Mouse (Mus musculus) left cerebral cortex, adult 6 months (tissue): ENCODE measurements around the gene Adcy4. TPM values are rescaled to one million over a fixed set of nuclear protein-coding genes. Genes with fewer than 3 reads are reported as not detected.

Experiments used
- long read RNA-seq, 2 experiments: library from polyadenylated mRNA; unstranded; transcript quantifications; one replicate each; pipeline ENCODE4 v2.0.0; 2019 to 2020
- polyA plus RNA-seq: library from polyadenylated mRNA; unstranded; fragments of <200 nt; fragmentation: Nextera tagmentation; gene quantifications from 2 replicates; pipeline ENCODE4 v1.2.3, GENCODE M21; 2021

Gene Adcy4
- polyA plus RNA-seq, result 1.2 and 2.1 TPM in 2 replicates
- long read RNA-seq, experiment 1, partial matches to known transcripts, result 0 of 4 reads
- long read RNA-seq, experiment 1, other reads (novel, unspliced or antisense), result 2 of 4 reads
- long read RNA-seq, experiment 2, result 0 reads

DNA sequence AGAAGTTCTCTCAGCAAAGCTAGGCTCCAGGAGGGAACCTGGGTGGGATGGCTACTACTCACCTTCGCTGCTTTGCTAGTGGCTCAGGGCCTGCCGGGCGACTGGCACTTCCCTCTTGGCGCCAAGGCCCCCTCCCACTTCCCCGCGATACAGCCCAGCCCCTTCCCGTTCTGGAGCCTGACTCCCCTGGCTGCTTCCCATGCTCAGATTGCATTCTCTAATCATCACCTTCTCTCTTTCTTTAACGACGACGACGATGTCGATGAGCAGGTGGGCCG is at the start of gene Adcy4:
Gene Adcy4 (minus strand): TSS at position 138 of the 278 bp plus-strand sequence.

DNA sequence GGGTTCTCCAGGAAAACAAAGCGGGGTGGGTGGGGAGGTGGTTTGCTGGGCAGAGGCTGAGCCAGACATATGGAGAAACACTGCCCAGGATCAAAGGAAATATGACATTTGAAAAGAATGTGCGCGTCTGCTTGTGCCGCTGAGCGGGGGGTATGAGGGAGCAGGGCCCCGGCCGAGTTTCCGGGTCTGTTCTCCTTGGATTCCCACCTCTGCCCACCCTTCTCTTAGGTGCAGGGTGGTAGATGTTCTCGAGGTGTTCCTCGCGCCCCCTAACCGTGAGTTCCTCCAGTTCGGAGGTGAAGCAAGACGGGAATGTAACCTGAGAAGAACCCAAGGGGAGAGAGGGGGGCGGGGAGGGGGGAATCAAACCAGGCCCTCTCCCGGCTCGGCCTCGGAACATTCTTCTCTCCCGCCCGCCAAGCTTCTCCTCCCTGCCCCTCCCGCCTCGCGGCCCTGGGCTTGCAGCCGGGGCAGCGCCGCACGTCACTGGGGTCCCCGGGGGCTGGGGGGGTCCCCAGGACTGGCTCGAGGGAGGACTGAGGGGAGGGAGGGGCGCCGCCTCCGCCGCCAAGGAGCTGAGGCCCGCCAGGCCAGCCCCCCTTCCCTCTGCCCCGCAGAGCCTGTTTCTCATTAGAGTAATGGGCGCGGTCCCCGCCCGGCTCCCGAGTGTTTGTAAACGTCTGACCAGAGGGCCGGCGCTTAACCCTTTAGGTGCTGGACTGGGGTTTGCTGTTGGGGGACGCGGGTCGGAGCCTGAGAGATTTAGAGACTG is 39.3 kb upstream of the Adcy4 start, which contains the start of gene Nfatc4:
Gene Nfatc4 (plus strand): TSS at position 154 of the 772 bp plus-strand sequence.

DNA sequence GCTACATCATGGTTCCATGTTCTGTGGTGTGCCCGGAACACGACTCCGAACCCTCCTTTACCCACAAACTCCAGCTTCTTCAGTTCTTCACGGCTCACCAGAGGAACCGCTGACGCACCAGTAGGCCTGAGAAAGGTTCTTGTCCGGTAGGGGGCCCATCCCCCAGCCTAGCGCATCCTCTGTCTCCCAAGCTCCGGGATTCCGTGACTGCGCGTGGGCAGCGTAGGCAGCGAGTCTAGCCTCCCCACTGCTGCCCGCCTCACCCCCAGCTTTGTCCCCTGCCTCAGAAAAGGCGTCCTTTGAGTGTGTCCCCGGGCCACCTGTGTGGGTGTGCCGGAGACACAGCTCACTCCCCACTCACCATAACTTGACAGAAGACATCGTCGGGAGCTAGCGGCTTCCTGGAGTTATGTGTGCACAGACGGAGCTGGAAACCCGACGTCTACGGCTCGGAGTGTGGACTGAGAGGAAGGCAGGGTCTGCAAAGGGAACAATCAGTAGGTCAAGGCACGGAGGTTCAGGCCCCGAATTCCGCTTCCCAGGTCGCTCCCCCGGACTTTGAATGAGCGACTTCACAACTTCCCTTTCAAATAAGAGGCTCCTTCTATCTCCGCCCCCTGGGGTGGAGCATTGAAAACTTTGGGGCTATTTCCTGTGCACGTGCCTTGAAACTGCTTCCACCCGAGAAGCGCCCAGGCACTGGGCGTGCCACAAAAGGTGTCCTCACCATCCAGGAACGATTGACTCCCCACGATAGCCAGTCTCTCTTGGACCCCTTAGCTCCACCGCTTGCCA is 4.6 kb upstream of the Adcy4 start, which contains the start of gene Ripk3:
Gene Ripk3 (minus strand): TSS at position 610 of the 795 bp plus-strand sequence.

DNA sequence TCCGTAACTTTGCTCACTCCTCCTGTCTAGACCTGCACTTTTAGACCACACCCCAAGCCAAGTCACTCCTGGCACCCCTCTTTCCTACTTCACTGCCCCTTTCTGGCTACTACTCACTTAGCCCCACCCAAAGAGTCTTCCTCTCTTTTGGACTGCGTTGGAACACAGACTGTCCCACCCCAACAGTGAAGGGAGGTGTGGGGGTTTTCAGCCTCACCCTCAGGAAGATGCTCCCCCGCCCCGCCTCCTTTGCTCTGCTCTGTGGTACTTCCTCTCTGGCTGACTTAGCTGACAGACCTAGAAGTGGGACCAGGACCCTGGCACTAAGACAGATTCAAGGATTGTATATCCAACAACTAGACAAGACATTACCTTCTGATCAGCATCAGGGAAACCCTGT is 18.2 kb downstream of the Adcy4 start, which contains the start of gene Ltb4r1:
Gene Ltb4r1 (plus strand): TSS at position 267 of the 400 bp plus-strand sequence.

DNA sequence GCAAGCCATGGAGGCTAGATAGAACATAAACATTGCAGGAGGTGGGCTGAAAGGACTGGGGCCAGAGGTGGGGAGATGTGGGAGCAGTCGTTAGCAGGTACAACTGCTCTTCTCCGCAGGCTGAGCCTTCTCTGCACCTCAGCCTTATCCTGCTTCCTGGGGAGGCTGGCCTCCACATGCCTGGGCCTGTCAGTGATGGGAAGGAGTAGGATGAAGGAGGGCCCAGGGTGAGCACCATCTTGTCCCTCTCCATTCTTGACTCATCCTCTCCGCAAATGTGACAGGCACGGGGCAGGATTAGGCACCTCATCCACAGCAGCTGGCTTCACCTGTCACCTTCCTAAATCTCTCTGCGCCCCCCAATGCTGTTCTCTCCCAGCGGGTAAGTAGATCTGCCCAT is 22.7 kb downstream of the Adcy4 start, which contains the start of gene Ltb4r2:
Gene Ltb4r2 (plus strand): TSS at position 266 of the 400 bp plus-strand sequence.

DNA sequence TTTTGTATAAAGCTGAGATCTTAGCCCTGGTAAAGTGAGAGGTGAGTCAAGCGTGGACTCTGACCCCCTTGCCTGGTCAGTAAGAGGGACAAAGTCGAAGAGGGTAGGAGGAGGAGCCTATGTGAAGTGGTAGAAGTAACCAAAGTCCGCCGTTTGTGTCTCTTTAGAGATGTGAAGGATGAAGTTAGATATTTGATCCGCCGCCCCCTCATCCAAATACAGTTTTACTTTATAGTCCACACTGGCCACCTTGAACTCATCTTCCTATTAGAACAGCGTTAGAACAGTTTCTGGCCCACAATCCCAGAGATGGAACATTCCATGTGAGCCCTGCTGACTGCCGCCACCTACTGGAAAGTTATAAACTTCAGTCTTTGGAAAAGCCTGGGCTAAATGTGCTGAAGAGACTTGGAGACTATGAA is 25.5 kb downstream of the Adcy4 start, which contains the start of gene Cideb:
Gene Cideb (minus strand): TSS at position 96 of the 422 bp plus-strand sequence.

DNA sequence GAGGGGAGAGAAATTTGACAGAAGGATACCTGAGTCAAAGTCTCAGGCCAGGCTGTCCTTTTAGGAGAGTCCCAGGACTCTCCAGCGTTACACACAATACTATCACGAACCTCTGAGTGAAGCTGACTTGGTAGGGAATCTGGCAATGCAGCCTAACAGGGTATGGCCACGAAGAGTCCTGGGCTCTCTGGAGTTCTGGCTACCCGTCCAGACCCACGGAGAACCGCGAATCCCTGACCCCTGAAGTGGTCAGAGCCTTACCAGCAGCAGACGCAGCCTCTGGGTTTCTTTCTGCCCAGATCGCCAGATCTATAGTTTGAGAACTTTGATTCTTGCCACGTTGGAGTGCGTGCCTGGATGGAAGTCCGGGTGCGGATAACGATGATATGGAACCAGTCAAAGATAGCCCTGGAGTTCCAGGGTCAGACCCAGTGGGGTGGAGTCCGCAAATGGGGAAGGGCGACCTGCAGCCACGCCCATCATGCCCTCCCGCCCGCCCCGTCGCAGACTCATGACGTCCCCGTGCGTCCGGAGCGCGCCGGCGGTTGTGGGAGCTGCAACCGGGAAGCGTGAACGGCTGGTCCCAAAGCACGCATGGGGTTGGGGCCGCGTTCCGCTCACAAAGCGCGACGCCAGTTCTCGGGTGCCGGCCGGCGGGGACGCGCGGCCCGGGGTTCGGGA is 38.6 kb downstream of the Adcy4 start, which contains the start of the genes Dhrs1 and Nop9:
Gene Dhrs1 (minus strand): TSS at position 511 of the 681 bp plus-strand sequence.
Gene Nop9 (plus strand): TSS at position 514 of the 681 bp plus-strand sequence.

DNA sequence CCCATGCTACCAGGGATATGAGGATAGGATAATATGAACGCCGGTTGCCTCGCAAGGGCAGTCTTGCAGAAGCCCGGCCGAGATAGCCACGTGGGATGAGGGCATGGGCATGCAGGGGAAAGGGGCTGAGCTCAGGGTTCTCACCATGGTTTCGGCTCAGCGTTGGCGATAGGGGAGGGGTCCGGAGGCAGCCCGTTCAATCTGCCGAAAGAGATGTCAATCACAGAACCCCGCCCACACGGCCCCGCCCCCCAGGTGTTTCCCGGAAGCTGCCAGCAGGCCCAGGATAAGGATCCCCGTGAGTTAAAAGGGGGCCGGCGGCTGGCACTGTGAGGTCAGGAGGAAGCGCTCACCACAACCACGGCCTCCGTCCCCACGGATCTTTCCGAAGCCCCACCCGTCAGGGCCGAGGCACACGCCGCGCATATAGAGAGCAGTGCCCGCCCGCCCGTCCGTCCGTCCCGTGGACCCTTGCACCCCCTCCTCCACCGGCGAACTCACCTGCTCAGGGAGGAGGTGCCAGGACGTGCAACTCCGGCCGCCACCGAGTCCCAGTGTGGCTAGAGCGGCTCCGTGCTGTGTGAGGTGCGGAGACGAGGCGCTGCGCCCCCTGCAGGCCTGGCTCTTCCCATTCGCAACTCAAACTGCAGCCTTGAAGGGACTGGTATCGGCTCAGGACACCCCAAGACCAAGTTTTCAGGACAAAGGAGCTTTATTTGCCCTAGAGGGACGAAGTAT is 62.0 kb downstream of the Adcy4 start, which contains the start of gene Rabggta:
Gene Rabggta (minus strand): TSS at position 564 of the 738 bp plus-strand sequence.

Other genes with a start within 250 kb of the Adcy4 start
- gene Pck2, start 243.8 kb downstream of the Adcy4 start, polyA plus RNA-seq, result 19.1 and 25.6 TPM in 2 replicates
- 53.7 and 76.2 TPM in 2 replicates for gene Dcaf11, start 224.1 kb downstream of the Adcy4 start, polyA plus RNA-seq
- 0.48 TPM in 1 of 2 replicates, not detected in the other for gene A730061H03Rik, start 223.7 kb downstream of the Adcy4 start, polyA plus RNA-seq
- gene Fitm1, start 208.5 kb downstream of the Adcy4 start, polyA plus RNA-seq, result not detected in 2 replicates
- gene Psme1, start 206.0 kb downstream of the Adcy4 start, polyA plus RNA-seq, result 49.1 and 53.6 TPM in 2 replicates
- gene Emc9, start 198.8 kb downstream of the Adcy4 start, polyA plus RNA-seq, result 112 and 145 TPM in 2 replicates
- gene Psme2, start 193.0 kb downstream of the Adcy4 start, polyA plus RNA-seq, result 98.6 and 102 TPM in 2 replicates
- gene Rnf31, start 192.4 kb downstream of the Adcy4 start, polyA plus RNA-seq, result 7.8 and 9.4 TPM in 2 replicates
- 4.2 and 4.3 TPM in 2 replicates for gene Irf9, start 180.5 kb downstream of the Adcy4 start, polyA plus RNA-seq
- gene Rec8, start 166.1 kb downstream of the Adcy4 start, polyA plus RNA-seq, result 0.65 and 1.0 TPM in 2 replicates
- gene Ipo4, start 148.1 kb downstream of the Adcy4 start, polyA plus RNA-seq, result 40.6 and 51.1 TPM in 2 replicates
- 0.55 TPM in 1 of 2 replicates, not detected in the other for gene Gm49378, start 146.2 kb downstream of the Adcy4 start, polyA plus RNA-seq
- 24.9 and 28.7 TPM in 2 replicates for gene Tm9sf1, start 140.3 kb downstream of the Adcy4 start, polyA plus RNA-seq
- gene Tssk4, start 133.9 kb downstream of the Adcy4 start, polyA plus RNA-seq, result 0.11 and 0.22 TPM in 2 replicates
- 55.6 and 68.7 TPM in 2 replicates for gene Mdp1, start 123.6 kb downstream of the Adcy4 start, polyA plus RNA-seq
- 21.2 and 26.0 TPM in 2 replicates for gene Gmpr2, start 112.2 kb downstream of the Adcy4 start, polyA plus RNA-seq
- gene Nedd8, start 112.0 kb downstream of the Adcy4 start, polyA plus RNA-seq, result 603 and 676 TPM in 2 replicates
- gene Tinf2, start 102.3 kb downstream of the Adcy4 start, polyA plus RNA-seq, result 12.0 and 12.5 TPM in 2 replicates
- gene Tgm1, start 70.2 kb downstream of the Adcy4 start, polyA plus RNA-seq, result not detected in 2 replicates
- 37.3 and 41.7 TPM in 2 replicates for gene Rabggta, start 61.8 kb downstream of the Adcy4 start, polyA plus RNA-seq
- gene Dhrs1, start 38.4 kb downstream of the Adcy4 start, polyA plus RNA-seq, result 121 and 123 TPM in 2 replicates
- gene Nop9, start 38.4 kb downstream of the Adcy4 start, polyA plus RNA-seq, result 7.6 and 7.7 TPM in 2 replicates
- gene Cideb, start 25.6 kb downstream of the Adcy4 start, polyA plus RNA-seq, result 4.6 and 5.6 TPM in 2 replicates
- gene Ltb4r2, start 22.7 kb downstream of the Adcy4 start, polyA plus RNA-seq, result 0.40 and 0.45 TPM in 2 replicates
- not detected in 2 replicates for gene Ltb4r1, start 18.1 kb downstream of the Adcy4 start, polyA plus RNA-seq
- 0.34 TPM in 1 of 2 replicates, not detected in the other for gene Ripk3, start 4.8 kb upstream of the Adcy4 start, polyA plus RNA-seq
- gene Nfatc4, start 39.0 kb upstream of the Adcy4 start, polyA plus RNA-seq, result 0.15 and 0.23 TPM in 2 replicates
- 0.48 and 0.84 TPM in 2 replicates for gene Nynrin, start 69.9 kb upstream of the Adcy4 start, polyA plus RNA-seq
- 0.06 and 0.11 TPM in 2 replicates for gene Cbln3, start 100.3 kb upstream of the Adcy4 start, polyA plus RNA-seq
- 2.4 and 2.6 TPM in 2 replicates for gene Khnyn, start 100.9 kb upstream of the Adcy4 start, polyA plus RNA-seq
- gene Sdr39u1, start 116.2 kb upstream of the Adcy4 start, polyA plus RNA-seq, result 189 and 204 TPM in 2 replicates
- not detected in 2 replicates for gene Cma1, start 160.6 kb upstream of the Adcy4 start, polyA plus RNA-seq
- gene Cma2, start 166.9 kb upstream of the Adcy4 start, polyA plus RNA-seq, result not detected in 2 replicates
- gene Mcpt1, start 233.9 kb upstream of the Adcy4 start, polyA plus RNA-seq, result not detected in 2 replicates
- not detected in 2 replicates for gene Mcpt9, start 246.4 kb upstream of the Adcy4 start, polyA plus RNA-seq